Mouse (Mus musculus): ENCODE measurements at regions not wholly inside any gene's neighbourhood (a gene's known extent, or its start where the extent isn't known, plus 50 kb on each side); places are given as distances from the start of the nearest gene placed in this dataset.
A peak's percentile ranks its signal among the peaks of the same experiment; 100 is the strongest.
"Not testable (repeated sequence)": the region's sequence is repeated elsewhere in the genome, so short reads cannot be mapped to it uniquely, and the experiment has no call there.

GRCm38 (mm10) chr10:23674633-23675515, 112.2 kb downstream of the Rps12 start:
- no peaks in the 10 kb centered on the region for H3K4me1 ChIP-seq (ENCODE audit: control insufficient read depth, insufficient read depth, low read length)
- peak; percentile 24 for DNase-seq
- 47% methylated on average over 16 of the region's 16 CpGs for WGBS

GRCm38 (mm10) chr10:23672296-23672695, 114.8 kb downstream of the Rps12 start:
- no peak overlapping the region for H3K4me3 ChIP-seq (ENCODE audit: insufficient read depth, low read depth, low read length)
- 91% methylated on average over 4 of the region's 4 CpGs for WGBS

More at GRCm38 (mm10) chr10:23674633-23675515, 112.2 kb downstream of the Rps12 start:
- TF ChIP-seq CTCF (conservative IDR thresholded peaks at IDR 0.05; ENCODE audit: insufficient read depth, insufficient read length, low read depth, low read length) (no peak), POLR2A (IDR thresholded peaks at IDR 0.05; ENCODE audit: low read depth, low read length) (no peak)
- H3K27me3 ChIP-seq (replicated peaks; ENCODE audit: control insufficient read depth, insufficient read depth, low read length), result no peaks in the 10 kb centered on the region
- no peak overlapping the region for H3K4me3 ChIP-seq (ENCODE audit: insufficient read depth, low read depth, low read length)
- H3K27ac ChIP-seq (ENCODE audit: insufficient read depth, low read depth, low read length), result no peak overlapping the region
- H3K36me3 ChIP-seq (ENCODE audit: control insufficient read depth, insufficient read depth, low read length), result no peaks in the 10 kb centered on the region

GRCm38 (mm10) chr10:23671494-23671893, 115.6 kb downstream of the Rps12 start:
- peak; percentile 10 for DNase-seq

More at GRCm38 (mm10) chr10:23672296-23672695, 114.8 kb downstream of the Rps12 start:
- Histone ChIP-seq H3K27ac (ENCODE audit: insufficient read depth, low read depth, low read length) (no peak overlapping the region), H3K27me3 (replicated peaks; ENCODE audit: control insufficient read depth, insufficient read depth, low read length) (no peaks in the 10 kb centered on the region), H3K36me3 (ENCODE audit: control insufficient read depth, insufficient read depth, low read length) (no peaks in the 10 kb centered on the region), H3K4me1 (ENCODE audit: control insufficient read depth, insufficient read depth, low read length) (no peaks in the 10 kb centered on the region)
- TF ChIP-seq POLR2A (IDR thresholded peaks at IDR 0.05; ENCODE audit: low read depth, low read length) (no peak), CTCF (conservative IDR thresholded peaks at IDR 0.05; ENCODE audit: insufficient read depth, insufficient read length, low read depth, low read length) (no peak)
- DNase-seq, result no peak

GRCm38 (mm10) chr10:23665916-23666315, 121.2 kb downstream of the Rps12 start:
- not testable (repeated sequence) for H3K27me3 ChIP-seq (replicated peaks; ENCODE audit: control insufficient read depth, insufficient read depth, low read length); H3K27ac ChIP-seq (ENCODE audit: insufficient read depth, low read depth, low read length); DNase-seq; H3K4me3 ChIP-seq (ENCODE audit: insufficient read depth, low read depth, low read length); H3K36me3 ChIP-seq (ENCODE audit: control insufficient read depth, insufficient read depth, low read length); H3K4me1 ChIP-seq (ENCODE audit: control insufficient read depth, insufficient read depth, low read length)
- 82% methylated on average over 8 of the region's 8 CpGs for WGBS

More at GRCm38 (mm10) chr10:23671494-23671893, 115.6 kb downstream of the Rps12 start:
- H3K27ac ChIP-seq (ENCODE audit: insufficient read depth, low read depth, low read length), result no peak overlapping the region
- H3K4me3 ChIP-seq (ENCODE audit: insufficient read depth, low read depth, low read length), result no peak overlapping the region
- 27% methylated on average over 8 of the region's 8 CpGs for WGBS
- H3K27me3 ChIP-seq (replicated peaks; ENCODE audit: control insufficient read depth, insufficient read depth, low read length), result no peaks in the 10 kb centered on the region
- H3K36me3 ChIP-seq (ENCODE audit: control insufficient read depth, insufficient read depth, low read length), result no peaks in the 10 kb centered on the region
- H3K4me1 ChIP-seq (ENCODE audit: control insufficient read depth, insufficient read depth, low read length), result no peaks in the 10 kb centered on the region
- TF ChIP-seq POLR2A (IDR thresholded peaks at IDR 0.05; ENCODE audit: low read depth, low read length) (no peak), CTCF (conservative IDR thresholded peaks at IDR 0.05; ENCODE audit: insufficient read depth, insufficient read length, low read depth, low read length) (peak; percentile 60)

- no peaks in the 10 kb centered on the region for H3K36me3 ChIP-seq (ENCODE audit: control insufficient read depth, insufficient read depth, low read length)
Observed at GRCm38 (mm10) chr10:23626201-23626600, 160.9 kb downstream of the Rps12 start.

GRCm38 (mm10) chr10:23612030-23612429, 175.0 kb downstream of the Rps12 start:
- Histone ChIP-seq H3K4me3 (ENCODE audit: insufficient read depth, low read depth, low read length) (no peak overlapping the region), H3K27me3 (replicated peaks; ENCODE audit: control insufficient read depth, insufficient read depth, low read length) (no peaks in the 10 kb centered on the region), H3K27ac (ENCODE audit: insufficient read depth, low read depth, low read length) (no peak overlapping the region), H3K36me3 (ENCODE audit: control insufficient read depth, insufficient read depth, low read length) (no peaks in the 10 kb centered on the region), H3K4me1 (ENCODE audit: control insufficient read depth, insufficient read depth, low read length) (no peaks in the 10 kb centered on the region)
- no peak for DNase-seq
- TF ChIP-seq CTCF (conservative IDR thresholded peaks at IDR 0.05; ENCODE audit: insufficient read depth, insufficient read length, low read depth, low read length) (no peak), POLR2A (IDR thresholded peaks at IDR 0.05; ENCODE audit: low read depth, low read length) (no peak)
- WGBS, result 94% methylated on average over 2 of the region's 2 CpGs

More at GRCm38 (mm10) chr10:23626201-23626600, 160.9 kb downstream of the Rps12 start:
- Histone ChIP-seq H3K4me1 (ENCODE audit: control insufficient read depth, insufficient read depth, low read length) (no peaks in the 10 kb centered on the region), H3K27ac (ENCODE audit: insufficient read depth, low read depth, low read length) (no peak overlapping the region), H3K4me3 (ENCODE audit: insufficient read depth, low read depth, low read length) (no peak overlapping the region), H3K27me3 (replicated peaks; ENCODE audit: control insufficient read depth, insufficient read depth, low read length) (no peaks in the 10 kb centered on the region)
- no peak for DNase-seq
- 70% methylated on average over 4 of the region's 4 CpGs for WGBS
- TF ChIP-seq CTCF (conservative IDR thresholded peaks at IDR 0.05; ENCODE audit: insufficient read depth, insufficient read length, low read depth, low read length) (no peak), POLR2A (IDR thresholded peaks at IDR 0.05; ENCODE audit: low read depth, low read length) (no peak)

GRCm38 (mm10) chr10:23611183-23611582, 175.9 kb downstream of the Rps12 start:
- 34% methylated on average over 9 of the region's 9 CpGs for WGBS
- no peak overlapping the region for H3K27ac ChIP-seq (ENCODE audit: insufficient read depth, low read depth, low read length)
- H3K36me3 ChIP-seq (ENCODE audit: control insufficient read depth, insufficient read depth, low read length), result no peaks in the 10 kb centered on the region
- H3K27me3 ChIP-seq (replicated peaks; ENCODE audit: control insufficient read depth, insufficient read depth, low read length), result no peaks in the 10 kb centered on the region
- DNase-seq, result peak; percentile 56
- H3K4me3 ChIP-seq (ENCODE audit: insufficient read depth, low read depth, low read length), result no peak overlapping the region
- TF ChIP-seq CTCF (conservative IDR thresholded peaks at IDR 0.05; ENCODE audit: insufficient read depth, insufficient read length, low read depth, low read length), result peak; percentile 67
- TF ChIP-seq POLR2A (IDR thresholded peaks at IDR 0.05; ENCODE audit: low read depth, low read length), result no peak
- H3K4me1 ChIP-seq (ENCODE audit: control insufficient read depth, insufficient read depth, low read length), result no peaks in the 10 kb centered on the region
